16 mouse cellular contexts compared by ENCODE assay signal in the genomic region with DNA sequence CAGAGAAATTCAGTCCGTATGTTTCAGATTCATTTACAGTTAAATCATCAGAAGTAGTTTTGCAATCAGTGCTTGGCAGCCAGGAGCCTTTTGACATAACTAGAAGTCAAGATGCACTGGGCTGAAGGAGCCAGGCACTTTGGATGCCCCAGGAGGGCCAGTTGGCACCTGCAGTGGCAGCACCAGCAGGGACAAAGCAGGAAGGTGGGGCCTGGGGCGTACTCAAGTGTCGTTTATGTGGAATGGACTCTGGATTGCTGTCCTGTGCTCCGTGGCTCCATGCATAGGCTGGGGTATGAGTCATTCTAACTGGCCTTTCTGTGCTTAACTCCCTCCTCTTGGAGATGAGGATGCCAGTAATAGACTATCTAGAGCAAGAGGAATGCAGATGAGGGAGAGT.
DNase-seq lines count a peak whose midpoint lies in the region; ATAC-seq and TF ChIP-seq lines count a peak whose summit lies in the region.
"Had no signal": no experiment of that assay in that cellular context is flagged by ENCODE, and none has a peak within 500 bp of the region (broad histone marks: within the 10 kb centered on the region; RNA-seq: fewer than 3 reads in every experiment).

No protein-coding gene starts in this region.

- 84% methylated on average over 4 of the region's 4 CpGs for WGBS in hindbrain, embryonic 13.5 days

- no peaks in the 10 kb centered on the region for H3K27me3 ChIP-seq in hindbrain, embryonic 13.5 days
- H3K27me3 ChIP-seq: liver, embryonic 15.5 days; neural tube, embryonic 12.5 days had no signal

- H3K4me2 ChIP-seq in hindbrain, embryonic 13.5 days, result no peak overlapping the region
- H3K4me2 ChIP-seq: liver, embryonic 15.5 days; midbrain, embryonic 11.5 days; neural tube, embryonic 12.5 days had no signal

- no peak for ATAC-seq in hindbrain, embryonic 13.5 days (ENCODE audit: low FRiP score)

- intact Hi-C loops in left cerebral cortex, postnatal 4 days (cut with DNase I), result no loop called here
- intact Hi-C loops in left cerebral cortex, postnatal 10 days (cut with DNase I), result no loop called here
- intact Hi-C loops in gastrocnemius, adult 2 months (cut with DNase I), result no loop called here

- peak; percentile 17 for DNase-seq in left cerebral cortex, postnatal 4 days
- no peak for DNase-seq in left cerebral cortex, postnatal 10 days (ENCODE audit: extremely low spot score in 1 of 2, low spot score in 2 of 2)
- peak; percentile 86 for DNase-seq in adipocyte (ENCODE audit: low spot score)
- peak; percentile 67 for DNase-seq in gastrocnemius, adult 2 months
- DNase-seq in lung, postnatal 4 days, result peak; percentile 22 to 69
- no peak for DNase-seq in cerebellum, adult 11 months
- DNase-seq in cerebellum, adult 9-11 months, result no peak
- DNase-seq: kidney, adult 2 months; retina, postnatal 1 day; thymus, postnatal 4 days had no signal

- H3K9me3 ChIP-seq in hindbrain, embryonic 13.5 days, result no peaks in the 10 kb centered on the region
- H3K9me3 ChIP-seq: forebrain, embryonic 10.5 days; liver, embryonic 15.5 days; neural tube, embryonic 12.5 days had no signal

- H3K27ac ChIP-seq in gastrocnemius, adult 2 months, result peak overlapping the region; percentile 71
- H3K27ac ChIP-seq in hindbrain, embryonic 13.5 days, result no peak overlapping the region
- H3K27ac ChIP-seq: forebrain, embryonic 10.5 days; layer of hippocampus, adult 2 months; liver, embryonic 15.5 days; neural tube, embryonic 12.5 days had no signal

- peaks cover 15% of the 10 kb centered on the region for H3K4me1 ChIP-seq in hindbrain, embryonic 13.5 days (replicated peaks)
- H3K4me1 ChIP-seq: forebrain, embryonic 10.5 days; liver, embryonic 15.5 days; neural tube, embryonic 12.5 days had no signal

- no peaks in the 10 kb centered on the region for H3K36me3 ChIP-seq in hindbrain, embryonic 13.5 days
- H3K36me3 ChIP-seq: forebrain, embryonic 10.5 days; liver, embryonic 15.5 days; neural tube, embryonic 12.5 days had no signal

- no peak overlapping the region for H3K4me3 ChIP-seq in gastrocnemius, adult 2 months
- H3K4me3 ChIP-seq in hindbrain, embryonic 13.5 days, result no peak overlapping the region
- H3K4me3 ChIP-seq: forebrain, embryonic 10.5 days; layer of hippocampus, adult 2 months; liver, embryonic 15.5 days; neural tube, embryonic 12.5 days had no signal

- TF ChIP-seq CTCF in gastrocnemius, adult 2 months (IDR thresholded peaks at IDR 0.05), result no peak

- H3K9ac ChIP-seq in hindbrain, embryonic 13.5 days, result no peak overlapping the region
- H3K9ac ChIP-seq: liver, embryonic 15.5 days; neural tube, embryonic 12.5 days had no signal

Comparison
In these comparisons a context has a peak if more than half of its experiments do, and no peak if none do; other contexts are left out.
1. DNase-seq: peak in left cerebral cortex, postnatal 4 days (single experiment), adipocyte (single experiment), gastrocnemius, adult 2 months (single experiment) and lung, postnatal 4 days (2 of 2); none in left cerebral cortex, postnatal 10 days (0 of 2), cerebellum, adult 11 months (single experiment) and cerebellum, adult 9-11 months (single experiment).